Mouse (Mus musculus) brown adipose tissue, adult 24 weeks (tissue): ENCODE results near the gene Gm12355. TPM values are rescaled to one million over a fixed set of nuclear protein-coding genes. Genes with fewer than 3 reads are reported as not detected.
"Not testable (repeated sequence)": the region's sequence is repeated elsewhere in the genome, so short reads cannot be mapped to it uniquely, and the experiment has no call there.

Experiments used
- H3K27ac ChIP-seq: fragments of 200-500 bp; replicated peaks from 2 replicates; pipeline ENCODE4 v1.5.1; 2012; ENCODE audit warnings: low read depth, mild to moderate bottlenecking, low read length
- H3K4me1 ChIP-seq: fragments of 200-500 bp; 2 replicates; pipeline ENCODE4 v1.6.1; 2012; ENCODE audit warnings: low read length, mixed read lengths; ENCODE audit not compliant: control insufficient read depth, insufficient read depth, insufficient read length
- H3K4me3 ChIP-seq: fragments of 200-500 bp; 2 replicates; pipeline ENCODE4 v1.5.1; 2012; ENCODE audit warnings: low read depth, mild to moderate bottlenecking, low read length, moderate library complexity; ENCODE audit not compliant: insufficient read depth
- polyA plus RNA-seq: library from polyadenylated mRNA; stranded (reverse); fragments of >200 nt; gene quantifications from 2 replicates; pipeline ENCODE4 v1.2.4, GENCODE M21; 2012; ENCODE audit not compliant: missing spikeins, insufficient read depth, insufficient read length

The Gm12355 gene
- polyA plus RNA-seq = 5.2 and 8.8 TPM in 2 replicates

DNA sequence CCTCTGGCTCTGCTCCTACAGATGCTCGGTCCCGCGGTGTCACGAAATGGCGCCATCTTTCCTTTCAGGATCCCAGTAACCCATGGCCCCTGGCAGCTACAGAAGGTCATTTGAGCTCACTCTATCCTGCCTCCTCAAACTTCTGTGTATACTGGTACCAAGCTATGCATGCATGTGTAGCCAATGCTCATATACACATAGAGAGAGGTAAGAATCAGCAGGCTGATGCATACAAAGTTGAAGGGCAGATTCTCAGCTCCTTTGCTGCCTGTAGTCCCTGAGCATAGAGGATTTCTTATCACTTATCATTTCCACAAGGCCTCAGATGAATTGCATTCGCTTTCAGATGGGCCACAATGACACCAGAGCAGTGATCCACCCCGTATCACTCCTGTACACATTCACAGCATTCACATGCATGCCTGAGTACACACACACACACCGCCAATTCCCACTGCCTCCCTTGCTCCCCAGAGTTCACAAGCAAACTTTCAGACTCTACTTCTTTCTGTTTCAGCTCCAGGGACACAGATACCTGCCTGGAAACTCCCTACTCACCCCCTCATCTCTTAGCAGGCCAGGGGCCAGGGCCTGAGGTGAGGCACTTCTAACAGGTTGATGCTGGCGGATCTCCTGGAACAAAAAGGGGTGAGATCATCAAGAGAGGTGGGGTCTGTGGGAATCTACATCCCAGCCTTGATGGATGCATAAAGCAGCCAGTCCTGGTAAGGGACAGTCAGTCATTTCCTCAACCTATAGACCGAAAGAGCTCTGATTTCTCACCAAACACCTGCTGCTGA, at the start of gene Gm12355, which contains the start of gene Gsdma3:
Gene Gm12355 (minus strand): TSS at position 51 of the 800 bp plus-strand sequence.
Gene Gsdma3 (plus strand): TSS at position 750 of the 800 bp plus-strand sequence.
- no peak within 1 kb of the TSS for H3K27ac ChIP-seq
- H3K4me1 ChIP-seq = no peaks in the 10 kb centered on the region
- no peak within 1 kb of the TSS for H3K4me3 ChIP-seq

DNA sequence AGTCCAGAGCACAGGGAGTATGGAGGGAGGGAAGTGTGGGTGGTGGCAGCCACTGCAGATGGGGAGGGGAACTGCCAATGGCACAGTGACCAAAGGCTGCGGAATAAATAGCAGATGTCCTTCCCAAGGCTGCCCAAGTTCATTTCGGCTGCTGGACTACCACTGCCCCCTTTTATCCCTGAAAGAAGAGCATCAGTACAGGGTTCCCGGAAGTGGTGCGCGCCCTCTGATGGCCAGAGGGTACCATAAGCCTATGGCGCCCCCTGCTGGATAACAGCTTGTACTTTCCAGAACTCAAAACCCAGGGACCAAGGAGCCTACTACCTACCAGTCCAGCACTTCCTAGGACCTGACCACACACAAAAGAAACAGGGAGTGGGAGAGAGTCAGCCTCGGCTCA, 47.7 kb upstream of the Gm12355 start:
- H3K4me3 ChIP-seq, H3K4me1 ChIP-seq, H3K27ac ChIP-seq: not testable (repeated sequence)

- H3K4me3 ChIP-seq = no peak overlapping the region
- H3K4me1 ChIP-seq = no peaks in the 10 kb centered on the region
- no peak overlapping the region for H3K27ac ChIP-seq
Measured at GRCm38 (mm10) chr11:98672482-98672881, 47.0 kb upstream of the Gm12355 start.

- Histone ChIP-seq H3K4me3 (no peak overlapping the region), H3K27ac (no peak overlapping the region), H3K4me1 (no peaks in the 10 kb centered on the region)
Measured at GRCm38 (mm10) chr11:98671857-98672256, 46.4 kb upstream of the Gm12355 start.

GRCm38 (mm10) chr11:98671284-98671815, 45.9 kb upstream of the Gm12355 start:
- Histone ChIP-seq H3K27ac (no peak overlapping the region), H3K4me1 (no peaks in the 10 kb centered on the region), H3K4me3 (no peak overlapping the region)

- Histone ChIP-seq H3K27ac (no peak overlapping the region), H3K4me3 (no peak overlapping the region), H3K4me1 (no peaks in the 10 kb centered on the region)
Measured at GRCm38 (mm10) chr11:98668984-98669383, 43.5 kb upstream of the Gm12355 start.

GRCm38 (mm10) chr11:98664091-98664490, 38.6 kb upstream of the Gm12355 start, which contains the start of gene Gsdma:
Gsdma (plus strand) TSS chr11:98664351.
- no peak within 1 kb of the TSS for H3K27ac ChIP-seq
- no peak within 1 kb of the TSS for H3K4me3 ChIP-seq
- no peaks in the 10 kb centered on the region for H3K4me1 ChIP-seq

DNA sequence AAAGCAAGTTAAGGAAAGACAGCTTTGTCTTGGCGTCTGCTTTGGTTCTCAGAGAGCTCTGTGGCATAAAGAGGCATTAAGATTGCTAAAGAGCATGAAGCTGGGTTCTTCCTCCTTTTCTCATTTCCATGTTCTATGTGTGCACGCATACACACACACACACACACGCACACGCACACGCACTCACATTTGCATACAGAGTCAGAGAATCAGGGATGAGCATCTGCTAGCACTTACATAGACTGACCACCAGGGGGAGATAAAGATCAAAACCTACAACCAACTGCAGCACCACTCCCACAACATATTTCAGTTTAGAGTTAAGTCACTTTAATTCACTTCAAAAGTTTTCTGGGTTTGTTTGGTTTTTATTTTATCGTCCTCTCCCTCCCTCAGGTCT, 35.1 kb upstream of the Gm12355 start:
- Histone ChIP-seq H3K4me1 (no peaks in the 10 kb centered on the region), H3K27ac (no peak overlapping the region), H3K4me3 (no peak overlapping the region)

- not testable (repeated sequence) for H3K27ac ChIP-seq, H3K4me1 ChIP-seq, H3K4me3 ChIP-seq
Measured at GRCm38 (mm10) chr11:98655076-98655475, 29.6 kb upstream of the Gm12355 start.

- Histone ChIP-seq H3K4me3 (no peak within 1 kb of the TSS), H3K4me1 (no peaks in the 10 kb centered on the region), H3K27ac (no peak within 1 kb of the TSS)
Measured at GRCm38 (mm10) chr11:98646459-98646858, 21.0 kb upstream of the Gm12355 start, which contains the start of gene Gsdma2. Gsdma2 (plus strand) TSS chr11:98646759.

DNA sequence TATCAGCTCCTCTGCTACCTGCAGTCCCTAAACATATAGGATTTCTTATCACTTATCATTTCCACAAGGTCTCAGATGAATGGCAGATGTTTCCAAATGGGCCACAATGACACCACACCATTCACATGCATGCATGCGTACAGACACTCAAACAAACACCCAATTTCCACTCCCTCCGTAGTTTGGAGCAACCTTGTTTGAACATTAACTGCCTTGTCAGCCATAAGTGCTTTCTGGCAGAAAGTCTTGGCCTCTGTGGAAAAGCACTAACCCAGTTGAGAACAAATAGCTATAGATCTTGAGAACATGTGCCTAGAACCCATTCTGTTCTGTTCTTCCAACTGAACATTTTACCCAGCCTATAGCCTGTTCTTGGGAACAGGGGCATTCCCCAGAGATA, 20.5 kb upstream of the Gm12355 start:
- Histone ChIP-seq H3K4me1 (no peaks in the 10 kb centered on the region), H3K27ac (no peak overlapping the region), H3K4me3 (no peak overlapping the region)

DNA sequence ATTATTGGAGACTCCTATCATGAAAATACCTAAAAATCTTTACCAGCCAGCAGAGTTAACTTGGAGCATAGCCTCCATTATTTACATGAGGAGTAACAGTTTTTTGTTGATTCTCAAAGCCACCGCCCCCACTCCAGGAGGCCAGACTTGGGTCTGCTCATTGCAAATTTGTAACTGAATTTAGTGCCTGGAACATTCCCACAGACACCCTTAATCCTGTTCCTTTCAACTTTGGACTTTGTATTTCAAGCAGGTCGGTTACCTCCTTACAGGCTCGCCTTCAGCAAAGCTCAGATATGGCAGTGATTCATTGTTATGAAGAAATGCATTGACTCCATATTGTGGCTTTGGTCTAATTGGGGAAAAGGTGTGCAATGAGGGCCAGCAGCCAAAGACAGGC, 19.3 kb upstream of the Gm12355 start:
- no peak overlapping the region for H3K4me3 ChIP-seq
- no peak overlapping the region for H3K27ac ChIP-seq
- H3K4me1 ChIP-seq = no peaks in the 10 kb centered on the region

GRCm38 (mm10) chr11:98640091-98640490, 14.6 kb upstream of the Gm12355 start:
- Histone ChIP-seq H3K4me1 (no peaks in the 10 kb centered on the region), H3K27ac (no peak overlapping the region), H3K4me3 (no peak overlapping the region)

GRCm38 (mm10) chr11:98637501-98637900, 12.0 kb upstream of the Gm12355 start:
- no peak overlapping the region for H3K27ac ChIP-seq
- no peak overlapping the region for H3K4me3 ChIP-seq
- H3K4me1 ChIP-seq = no peaks in the 10 kb centered on the region

DNA sequence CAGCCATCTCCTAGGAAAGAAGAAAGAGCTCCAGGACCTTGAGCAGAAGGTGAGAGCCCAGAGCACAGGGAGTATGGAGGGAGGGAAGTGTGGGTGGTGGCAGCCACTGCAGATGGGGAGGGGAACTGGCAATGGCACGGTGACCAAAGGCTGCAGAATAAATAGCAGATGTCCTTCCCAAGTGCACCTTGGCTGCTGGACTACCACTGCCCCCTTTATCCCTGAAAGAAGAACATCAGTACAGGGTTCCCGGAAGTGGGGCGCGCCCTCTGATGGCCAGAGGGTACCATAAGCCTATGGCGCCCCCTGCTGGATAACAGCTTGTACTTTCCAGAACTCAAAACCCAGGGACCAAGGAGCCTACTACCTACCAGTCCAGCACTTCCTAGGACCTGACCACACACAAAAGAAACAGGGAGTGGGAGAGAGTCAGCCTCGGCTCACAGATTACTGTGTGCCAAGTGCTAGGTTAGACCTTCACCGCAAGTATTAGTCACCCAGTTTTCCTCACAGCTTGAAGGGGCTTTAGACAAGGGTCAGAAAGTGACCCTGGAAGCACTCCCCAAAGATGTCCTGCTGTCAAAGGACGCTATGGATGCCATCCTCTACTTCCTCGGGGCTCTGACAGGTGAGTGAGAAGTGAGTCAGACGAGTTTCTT, 10.0 kb upstream of the Gm12355 start:
- H3K27ac ChIP-seq, H3K4me1 ChIP-seq, H3K4me3 ChIP-seq: not testable (repeated sequence)
